Mouse (Mus musculus): ENCODE measurements around the gene Dlg5.

The Dlg5 gene

DNA sequence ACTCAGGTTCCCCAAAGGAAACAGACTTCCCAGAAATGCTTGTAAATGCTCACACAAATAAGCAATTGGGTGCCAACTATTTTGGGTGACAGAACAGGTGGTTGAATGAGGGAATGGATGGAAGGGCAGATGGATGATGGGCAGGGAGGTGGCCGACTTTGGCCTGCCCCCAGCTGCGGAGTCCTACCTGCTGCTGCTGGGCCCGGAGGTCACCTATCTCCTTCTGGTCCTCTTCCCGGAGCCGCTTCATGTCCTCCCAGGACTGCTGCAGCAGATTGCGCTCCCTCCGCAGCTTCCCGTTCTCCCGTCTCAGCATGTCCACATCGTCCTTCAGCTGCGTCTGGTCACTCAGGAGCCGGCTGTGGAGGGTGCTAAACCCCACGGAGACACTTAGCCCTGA, 55.6 kb downstream of the Dlg5 start:
- no peak for DNase-seq (ENCODE audit: low read depth, low spot score)

GRCm38 (mm10) chr14:24189598-24189997, 56.1 kb downstream of the Dlg5 start:
- DNase-seq (ENCODE audit: low read depth, low spot score): no peak

DNA sequence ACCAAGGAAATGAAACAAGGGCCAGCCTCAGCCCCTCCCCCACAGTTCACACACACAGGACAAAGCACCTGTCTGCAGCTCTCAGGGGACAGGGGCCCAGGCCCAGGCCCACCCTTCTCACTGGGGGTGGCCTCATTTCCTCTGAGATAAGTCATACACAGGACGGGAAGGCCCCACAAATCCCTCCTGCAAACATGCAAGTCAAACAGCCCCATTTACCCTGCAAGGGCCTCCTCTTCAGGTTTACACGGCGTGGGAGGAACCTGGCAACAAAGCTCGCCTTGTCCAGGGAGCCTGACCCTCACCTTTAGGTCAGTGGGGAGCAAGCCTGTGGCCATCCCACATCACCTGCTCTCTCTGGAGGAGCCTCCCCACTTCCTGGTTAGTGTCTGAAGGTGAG, 60.2 kb downstream of the Dlg5 start:
- no peak for DNase-seq (ENCODE audit: low read depth, low spot score)

- DNase-seq (ENCODE audit: low read depth, low spot score): no peak
These were observed 62.8 kb downstream of the Dlg5 start for GRCm38 (mm10) chr14:24182955-24183354.

DNA sequence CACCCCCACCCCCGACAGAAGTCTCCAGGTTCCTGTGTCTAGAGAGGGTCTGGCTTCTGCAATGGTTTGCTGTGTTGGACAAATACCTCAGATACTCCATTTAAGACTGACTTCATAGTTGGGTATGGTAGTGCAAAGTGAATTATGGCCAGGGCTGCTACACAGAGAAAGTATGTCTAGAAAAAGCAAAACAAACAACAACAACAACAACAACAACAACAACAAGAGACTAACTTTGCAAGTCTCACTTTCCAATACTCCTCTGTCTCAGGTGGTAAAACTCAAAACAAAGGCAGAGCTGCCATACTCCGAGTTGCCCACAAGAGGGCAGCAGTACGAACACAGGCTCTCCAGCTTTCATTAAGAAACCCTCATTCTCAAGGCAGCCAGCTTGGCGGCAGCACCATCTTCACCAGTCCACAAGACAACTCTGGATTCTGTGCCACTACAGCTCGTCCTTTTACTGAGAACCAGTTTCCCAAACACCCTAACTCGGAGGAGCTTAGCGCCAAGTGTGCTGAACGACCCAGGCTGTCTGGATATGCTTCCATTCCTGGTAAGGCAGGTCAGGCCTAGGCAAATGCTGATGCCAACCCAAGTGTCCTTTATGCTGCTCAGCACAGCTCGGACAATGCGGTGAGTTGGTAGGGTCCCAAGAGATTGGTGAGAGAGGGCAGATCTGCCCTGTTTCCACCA, 63.8 kb downstream of the Dlg5 start:
- peak; percentile 62 for DNase-seq (ENCODE audit: low read depth, low spot score)

DNA sequence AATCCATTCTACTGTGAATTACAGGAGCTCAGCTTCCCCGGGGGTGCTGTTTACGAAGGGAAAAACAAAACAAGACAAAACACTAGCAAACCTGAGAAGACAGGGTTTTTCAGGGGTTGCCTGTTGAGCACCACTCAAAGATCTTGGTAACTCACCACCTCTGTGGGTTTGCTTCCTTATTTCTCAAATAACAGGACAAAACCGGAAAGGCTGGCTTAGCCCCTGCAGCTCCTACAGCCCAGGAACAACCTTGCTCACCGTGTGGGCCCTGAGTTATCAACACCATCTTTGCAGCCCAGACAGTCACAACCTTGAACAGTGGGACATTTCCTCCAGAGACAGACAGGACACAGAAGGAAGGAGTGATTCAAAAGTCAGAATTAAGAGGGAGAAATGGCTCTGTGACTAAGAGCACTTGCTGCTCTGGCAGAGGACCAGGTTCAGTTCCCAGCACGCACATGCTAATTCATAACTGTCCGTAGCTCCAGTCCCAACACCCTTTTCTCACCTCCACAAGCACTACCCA, 66.2 kb downstream of the Dlg5 start:
- no peak for DNase-seq (ENCODE audit: low read depth, low spot score)

GRCm38 (mm10) chr14:24176609-24177008, 69.1 kb downstream of the Dlg5 start:
- DNase-seq (ENCODE audit: low read depth, low spot score): no peak

DNA sequence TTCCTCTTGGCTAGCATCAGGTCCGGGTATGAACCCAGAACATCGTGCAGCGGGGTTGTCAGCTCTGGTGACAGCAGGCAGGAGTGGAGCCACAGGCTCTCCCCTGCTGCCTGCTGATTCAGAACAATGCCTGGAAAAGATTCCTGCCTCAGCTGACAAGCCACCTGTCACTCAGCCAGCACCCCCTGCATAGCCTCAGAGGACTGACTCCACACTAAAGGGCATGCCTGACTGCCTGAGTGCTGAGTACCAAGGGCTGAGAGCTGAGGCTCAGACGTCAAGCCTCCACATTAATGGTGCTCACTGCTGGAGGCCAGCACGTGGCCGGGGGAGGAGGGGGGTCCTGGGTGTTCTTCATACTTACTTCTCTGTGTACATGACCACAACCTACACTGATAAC, 72.4 kb downstream of the Dlg5 start:
- no peak for DNase-seq (ENCODE audit: low read depth, low spot score)

DNA sequence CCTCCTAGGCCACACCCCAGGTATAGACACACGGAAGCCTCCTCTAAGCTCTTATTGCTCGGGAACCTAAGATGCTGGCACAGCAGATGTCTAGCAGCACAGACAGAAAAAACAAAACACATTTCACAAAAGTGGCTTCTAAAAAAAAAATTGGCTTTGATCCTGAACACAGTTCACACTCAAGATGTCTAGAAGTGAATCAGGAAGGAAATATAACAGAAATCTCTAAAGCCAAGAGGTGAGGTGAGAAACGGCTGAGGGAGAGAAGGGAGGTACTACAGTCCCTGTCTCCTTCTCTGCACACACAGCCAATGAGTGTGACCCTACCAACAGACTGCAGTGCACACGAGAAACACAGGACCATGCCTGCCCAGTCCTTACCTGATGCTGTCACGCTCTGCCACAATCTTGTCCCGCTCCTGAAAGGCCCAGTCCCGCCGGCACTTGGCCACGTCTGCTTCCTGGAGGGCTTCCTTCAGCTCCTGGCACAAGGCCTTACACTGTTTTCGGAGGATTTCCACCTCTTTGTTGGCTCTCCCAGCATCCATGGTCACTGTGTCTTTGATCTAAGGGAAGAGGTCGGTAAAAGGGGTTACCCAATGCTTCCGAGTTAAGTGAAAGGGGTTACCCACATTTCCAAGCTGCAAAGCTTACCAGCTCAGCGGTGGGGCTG, 73.9 kb downstream of the Dlg5 start:
- no peak for DNase-seq (ENCODE audit: low read depth, low spot score)

DNA sequence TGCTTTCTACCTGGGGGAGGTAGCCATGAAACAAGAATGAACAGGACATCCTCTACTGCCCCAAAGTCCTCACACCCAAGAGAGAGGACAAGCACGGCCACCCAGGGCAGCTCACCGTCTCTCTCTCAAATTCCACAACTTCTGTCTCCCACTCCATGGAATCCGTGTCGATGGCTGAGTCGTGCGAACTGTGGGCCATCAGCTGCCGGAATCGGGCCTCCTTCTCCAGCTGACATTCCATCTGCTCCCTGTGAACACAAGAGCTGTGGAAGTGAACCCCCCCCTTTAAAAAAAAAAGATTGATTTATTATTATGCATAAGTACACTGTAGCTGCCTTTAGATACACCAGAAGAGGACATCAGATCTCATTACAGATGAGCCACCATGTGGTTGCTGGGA, 79.7 kb downstream of the Dlg5 start:
- DNase-seq (ENCODE audit: low read depth, low spot score): no peak

- DNase-seq (ENCODE audit: low read depth, low spot score): no peak
These were observed 80.9 kb downstream of the Dlg5 start for GRCm38 (mm10) chr14:24164721-24165367.

- DNase-seq (ENCODE audit: low read depth, low spot score): no peak
These were observed 82.9 kb downstream of the Dlg5 start for GRCm38 (mm10) chr14:24162856-24163255.

DNA sequence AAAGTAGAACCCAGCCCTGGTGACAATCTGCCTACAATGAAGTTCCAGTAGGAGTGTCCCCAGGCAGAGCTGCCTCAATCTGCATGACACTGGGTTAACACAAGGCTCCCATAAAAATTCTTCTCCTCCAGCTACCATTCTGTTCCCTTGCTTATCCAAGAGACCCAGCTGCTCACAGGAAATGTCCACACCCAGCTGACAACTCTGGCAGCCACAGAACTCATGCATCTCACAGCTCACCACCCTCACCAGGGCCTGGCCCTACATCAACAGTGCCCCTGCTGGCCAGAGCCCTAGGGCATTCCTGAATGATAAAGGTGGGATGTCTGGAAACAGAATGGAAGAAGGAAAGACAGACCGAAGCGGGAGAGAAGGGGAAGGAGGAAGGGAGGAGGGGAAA, 96.8 kb downstream of the Dlg5 start:
- DNase-seq (ENCODE audit: low read depth, low spot score): no peak

- no peak for DNase-seq (ENCODE audit: low read depth, low spot score)
These were observed 100.9 kb downstream of the Dlg5 start for GRCm38 (mm10) chr14:24144821-24145220.

DNA sequence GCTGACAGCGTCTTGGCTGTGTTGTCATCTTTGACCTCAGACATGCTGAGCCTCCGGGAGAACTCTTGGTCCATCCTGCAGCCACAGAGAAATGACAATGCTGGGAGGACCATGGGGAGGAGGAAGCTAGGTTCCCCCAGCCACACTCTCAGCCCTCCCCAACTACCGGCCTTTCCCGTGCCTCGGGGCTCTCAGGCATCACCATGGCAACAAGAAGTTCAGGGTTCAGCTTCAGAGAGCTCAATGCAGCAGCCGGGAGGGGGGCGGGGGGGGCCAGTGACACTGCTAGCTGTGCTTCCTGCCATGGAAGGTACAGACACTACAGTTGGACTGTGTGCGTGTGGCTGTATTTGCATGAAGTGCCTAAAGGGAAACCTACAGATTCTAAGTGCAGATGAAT, 101.3 kb downstream of the Dlg5 start:
- no peak for DNase-seq (ENCODE audit: low read depth, low spot score)

- DNase-seq (ENCODE audit: low read depth, low spot score): no peak
These were observed 102.7 kb downstream of the Dlg5 start for GRCm38 (mm10) chr14:24142926-24143430.

GRCm38 (mm10) chr14:24141727-24142126, 104.0 kb downstream of the Dlg5 start:
- no peak for DNase-seq (ENCODE audit: low read depth, low spot score)

- DNase-seq (ENCODE audit: low read depth, low spot score): no peak
These were observed 105.4 kb downstream of the Dlg5 start for GRCm38 (mm10) chr14:24140297-24140812.

- DNase-seq (ENCODE audit: low read depth, low spot score): no peak
These were observed 108.8 kb downstream of the Dlg5 start for GRCm38 (mm10) chr14:24136908-24137307.

DNA sequence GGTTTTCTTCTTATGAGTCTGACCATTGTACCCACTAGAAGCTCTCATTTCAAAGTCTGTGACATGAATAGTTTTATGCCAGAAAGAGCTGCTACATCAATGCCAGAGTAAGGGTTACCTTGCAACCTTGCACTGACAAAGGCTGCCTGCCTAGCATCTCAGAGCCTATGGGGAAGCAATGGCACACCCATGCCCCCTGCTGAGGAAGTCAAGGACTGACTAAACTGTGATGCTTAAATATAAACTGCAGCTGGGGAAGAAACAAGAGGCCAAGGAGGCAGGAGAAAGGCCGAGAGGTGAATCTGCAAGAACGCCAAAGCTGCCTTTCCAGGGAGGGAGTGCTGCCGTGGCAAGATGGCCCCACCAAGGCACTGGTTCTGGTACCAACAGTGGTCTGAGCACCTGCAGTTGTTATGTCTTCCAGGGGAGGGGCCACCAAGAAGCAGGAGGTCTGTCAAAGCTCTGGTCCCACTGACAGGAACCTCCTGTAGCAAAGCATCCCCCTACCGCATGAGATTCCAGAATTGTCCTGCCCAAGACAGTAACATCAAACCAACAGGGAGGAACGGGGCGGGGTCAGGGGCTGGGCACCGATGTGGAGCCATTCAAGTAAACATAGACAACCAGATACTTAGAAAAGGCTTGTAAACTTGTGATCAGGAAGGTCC, 111.0 kb downstream of the Dlg5 start:
- no peak for DNase-seq (ENCODE audit: low read depth, low spot score)

DNA sequence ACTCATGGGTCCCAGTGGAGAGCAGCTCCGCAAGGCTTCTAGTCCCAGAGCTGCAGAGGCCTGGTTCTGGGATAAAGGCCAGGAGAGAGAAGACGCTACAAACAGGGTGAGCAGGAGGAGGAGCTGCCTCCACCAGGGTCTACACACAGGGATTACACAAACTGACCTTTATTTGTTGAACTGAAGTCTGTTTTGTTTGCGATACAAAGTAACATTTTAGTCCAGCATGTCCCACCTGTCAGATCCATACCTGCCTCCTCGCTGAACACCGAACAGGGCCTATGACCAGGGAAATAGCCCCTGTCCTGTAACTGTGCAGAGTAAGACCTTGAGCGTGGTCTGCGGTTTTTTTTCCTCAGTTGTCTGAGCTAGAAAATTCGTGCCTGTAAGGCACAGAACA, 111.9 kb downstream of the Dlg5 start:
- DNase-seq (ENCODE audit: low read depth, low spot score): no peak

- no peak for DNase-seq (ENCODE audit: low read depth, low spot score)
These were observed 113.6 kb downstream of the Dlg5 start for GRCm38 (mm10) chr14:24132092-24132491.

Measured in skeletal muscle tissue, adult 2 months (tissue).